Mouse (Mus musculus) kidney, postnatal 0 days (tissue): Measurements from ENCODE around the gene Ncs1. TPM values are rescaled to one million over a fixed set of nuclear protein-coding genes. Genes with fewer than 3 reads are reported as not detected.

Source experiments
- ATAC-seq: fragments of 200-750 bp; cut with Nextera tagmentation; replicated peaks from 2 replicates; pipeline ENCODE4 v1.8.0; 2017; ENCODE audit warnings: low read depth, moderate number of reproducible peaks, moderate TSS enrichment, moderate library complexity; ENCODE audit not compliant: low FRiP score
- DNase-seq: peaks from one replicate; pipeline ENCODE4 v3.0.0-alpha.2; 2016; ENCODE audit warnings: low spot score
- H3K27ac ChIP-seq: fragments of 300-500 bp; sonication (generic); 2 replicates; pipeline ENCODE4 v1.5.1; 2014; ENCODE audit warnings: mild to moderate bottlenecking
- H3K27me3 ChIP-seq: fragments of 300-500 bp; sonication (generic); 2 replicates; pipeline ENCODE4 v1.6.1; 2014; ENCODE audit warnings: low read length, mixed read lengths; ENCODE audit not compliant: insufficient read depth
- H3K36me3 ChIP-seq: fragments of 300-500 bp; sonication (generic); 2 replicates; pipeline ENCODE4 v1.6.1; 2014; ENCODE audit warnings: low read length, mixed read lengths; ENCODE audit not compliant: insufficient read depth
- H3K4me1 ChIP-seq: fragments of 300-500 bp; sonication (generic); replicated peaks from 2 replicates; pipeline ENCODE4 v1.6.1; 2014; ENCODE audit warnings: antibody characterized with exemption, low read length, mixed read lengths; ENCODE audit not compliant: insufficient read depth
- H3K4me2 ChIP-seq: fragments of 300-500 bp; sonication (generic); 2 replicates; pipeline ENCODE4 v1.6.1; 2014; ENCODE audit warnings: mild to moderate bottlenecking, low read length, moderate library complexity, mixed read lengths
- H3K4me3 ChIP-seq: fragments of 300-500 bp; sonication (generic); replicated peaks from 2 replicates; pipeline ENCODE4 v1.5.1; 2014; ENCODE audit warnings: low read depth, low read length
- H3K9ac ChIP-seq: fragments of 300-500 bp; sonication (generic); 2 replicates; pipeline ENCODE4 v1.6.1; 2014; ENCODE audit warnings: low read depth, low read length
- H3K9me3 ChIP-seq: fragments of 300-500 bp; sonication (generic); replicated peaks from 2 replicates; pipeline ENCODE4 v1.6.1; 2016; ENCODE audit warnings: low read length, inconsistent platforms, mixed read lengths
- CTCF ChIP-seq: IDR thresholded peaks from 2 replicates; pipeline ENCODE4 v1.5.1; 2016; ENCODE audit warnings: antibody characterized with exemption, low read depth, mild to moderate bottlenecking, moderate library complexity
- WGBS: fragments of 180-500 bp; shearing (Covaris S2); extraction: QIAGEN DNeasy Blood & Tissue Kit; methylation state at CpG from one replicate; pipeline ENCODE4 v1.1.7; 2014; 5-methylcytosine and 5-hydroxymethylcytosine counted together
- polyA plus RNA-seq: library from polyadenylated mRNA; unstranded; fragments of >200 nt; fragmentation: Nextera tagmentation; extraction: Ambion mirVana; gene quantifications from 2 replicates; pipeline ENCODE4 v1.2.1, GENCODE M21; 2015

Ncs1 gene
- polyA plus RNA-seq, 1 experiment from 2014 or later: 23.5 TPM

GRCm38 (mm10) chr2:31296395-31296794 lies 50.8 kb downstream of the Ncs1 start:
- ATAC-seq (no peak; the same call in 1 of the 2 replicates), DNase-seq (no peak)
- no peak overlapping the region for H3K27ac ChIP-seq
- no peaks in the 10 kb centered on the region for H3K9me3 ChIP-seq
- no peak overlapping the region for H3K9ac ChIP-seq
- WGBS: 82% methylated on average over 6 of the region's 6 CpGs
- no peak overlapping the region for H3K4me3 ChIP-seq
- no peak overlapping the region for H3K4me2 ChIP-seq
- H3K4me1 ChIP-seq: peaks cover 4% of the 10 kb centered on the region; the same call in 1 of the 2 replicates
- TF ChIP-seq CTCF: no peak
- no peaks in the 10 kb centered on the region; the same call in 1 of the 2 replicates for H3K36me3 ChIP-seq
- no peaks in the 10 kb centered on the region for H3K27me3 ChIP-seq

DNA sequence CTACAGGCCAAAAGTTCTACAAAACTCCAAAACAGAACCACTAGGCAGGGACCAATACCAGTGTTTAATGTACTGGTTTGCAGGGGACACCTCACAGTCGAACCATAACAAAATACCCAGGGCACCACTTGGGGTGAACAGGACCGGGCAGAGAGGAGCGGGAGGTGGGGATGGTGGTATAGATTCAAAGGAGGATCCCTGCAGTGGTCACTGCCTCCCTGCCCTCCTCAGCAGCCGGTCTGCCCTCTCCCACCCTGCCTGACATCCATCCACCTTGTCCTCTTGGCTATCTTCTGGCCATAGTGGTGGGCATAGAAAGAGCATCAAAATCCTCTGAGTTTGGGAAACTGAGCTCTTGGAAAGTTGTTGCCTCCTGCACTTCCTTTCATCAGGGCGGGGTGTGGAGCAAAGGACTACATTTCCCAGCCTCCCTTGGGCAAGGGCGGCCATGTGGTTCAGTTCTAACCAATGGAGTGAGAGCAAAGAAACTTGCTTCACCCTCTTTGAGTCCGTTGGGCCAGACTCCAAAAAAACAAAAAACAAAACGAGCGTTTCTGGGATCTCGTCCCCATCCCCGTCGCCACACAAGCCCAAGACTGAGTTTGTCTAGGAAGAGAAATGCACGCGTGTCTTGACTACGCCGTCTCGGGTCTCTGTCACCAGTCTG lies 52.1 kb downstream of the Ncs1 start:
- WGBS: 2% methylated on average over 17 of the region's 17 CpGs
- no peaks in the 10 kb centered on the region; the same call in 1 of the 2 replicates for H3K36me3 ChIP-seq
- no peak for TF ChIP-seq CTCF
- peak overlapping the region; percentile 62 for H3K4me2 ChIP-seq
- H3K27me3 ChIP-seq: no peaks in the 10 kb centered on the region
- peak overlapping the region; percentile 45 for H3K4me3 ChIP-seq
- peaks cover 4% of the 10 kb centered on the region; the same call in 1 of the 2 replicates for H3K4me1 ChIP-seq
- no peak overlapping the region for H3K27ac ChIP-seq
- H3K9ac ChIP-seq: peak overlapping the region; percentile 10; the same call in 1 of the 2 replicates
- no peaks in the 10 kb centered on the region for H3K9me3 ChIP-seq
- peak; percentile 85 for DNase-seq
- ATAC-seq: peak; percentile 75; the same call in 1 of the 2 replicates

GRCm38 (mm10) chr2:31298814-31299213 lies 53.2 kb downstream of the Ncs1 start:
- Histone ChIP-seq H3K36me3 (no peaks in the 10 kb centered on the region), H3K9me3 (no peaks in the 10 kb centered on the region), H3K4me3 (no peak overlapping the region; the same call in 1 of the 2 replicates), H3K9ac (peak overlapping the region; percentile 10; the same call in 1 of the 2 replicates), H3K27me3 (no peaks in the 10 kb centered on the region), H3K4me1 (peaks cover 4% of the 10 kb centered on the region; the same call in 1 of the 2 replicates), H3K27ac (no peak overlapping the region), H3K4me2 (peak overlapping the region; percentile 62; the same call in 1 of the 2 replicates)
- WGBS: 46% methylated on average over 4 of the region's 4 CpGs
- ATAC-seq (no peak), DNase-seq (no peak)
- no peak for TF ChIP-seq CTCF

- Histone ChIP-seq H3K4me2 (no peak overlapping the region), H3K9me3 (no peaks in the 10 kb centered on the region), H3K36me3 (no peaks in the 10 kb centered on the region), H3K4me3 (no peak overlapping the region), H3K27ac (no peak overlapping the region), H3K9ac (no peak overlapping the region), H3K27me3 (no peaks in the 10 kb centered on the region), H3K4me1 (peaks cover 4% of the 10 kb centered on the region; the same call in 1 of the 2 replicates)
- TF ChIP-seq CTCF: peak; percentile 76
- 27% methylated on average over 4 of the region's 4 CpGs for WGBS
- DNase-seq (peak; percentile 73), ATAC-seq (no peak)
These were observed 53.6 kb downstream of the Ncs1 start for GRCm38 (mm10) chr2:31299266-31299665.

GRCm38 (mm10) chr2:31299996-31300395 lies 54.4 kb downstream of the Ncs1 start:
- Histone ChIP-seq H3K9ac (no peak overlapping the region), H3K27me3 (no peaks in the 10 kb centered on the region), H3K27ac (no peak overlapping the region), H3K9me3 (no peaks in the 10 kb centered on the region), H3K4me2 (no peak overlapping the region), H3K36me3 (no peaks in the 10 kb centered on the region), H3K4me3 (no peak overlapping the region), H3K4me1 (peaks cover 4% of the 10 kb centered on the region; the same call in 1 of the 2 replicates)
- TF ChIP-seq CTCF: no peak
- ATAC-seq: no peak
- WGBS: 67% methylated on average over 10 of the region's 10 CpGs
- DNase-seq: no peak

DNA sequence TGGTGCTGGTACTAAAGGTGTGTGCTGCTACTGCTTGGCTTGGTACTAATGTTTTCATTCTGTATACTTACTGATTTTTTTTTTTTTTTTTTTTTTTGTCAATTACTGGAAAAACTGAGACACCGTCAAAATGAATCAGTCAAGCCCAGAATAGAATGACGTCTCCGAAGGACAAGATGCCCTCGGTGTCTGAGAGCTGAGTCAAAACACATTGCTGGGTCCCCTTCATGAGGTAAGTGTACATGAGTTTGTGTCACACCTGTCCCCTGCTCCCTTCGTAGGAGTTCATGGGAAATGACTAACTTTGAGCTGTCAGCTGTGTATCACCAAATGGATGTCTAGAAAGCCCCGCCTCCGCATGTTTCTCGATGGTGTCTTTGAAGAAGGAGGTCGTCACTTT lies 57.6 kb downstream of the Ncs1 start:
- no peaks in the 10 kb centered on the region for H3K36me3 ChIP-seq
- ATAC-seq (no peak), DNase-seq (no peak)
- TF ChIP-seq CTCF: no peak
- no peak overlapping the region for H3K4me2 ChIP-seq
- H3K4me1 ChIP-seq: peaks cover 4% of the 10 kb centered on the region; the same call in 1 of the 2 replicates
- no peak overlapping the region for H3K27ac ChIP-seq
- H3K9me3 ChIP-seq: no peaks in the 10 kb centered on the region
- H3K9ac ChIP-seq: no peak overlapping the region
- no peaks in the 10 kb centered on the region for H3K27me3 ChIP-seq
- 69% methylated on average over 9 of the region's 9 CpGs for WGBS
- H3K4me3 ChIP-seq: no peak overlapping the region
